Mouse (Mus musculus): ENCODE results near the gene Rab1b. TPM values are rescaled to one million over a fixed set of nuclear protein-coding genes. Genes with fewer than 3 reads are reported as not detected.

The Rab1b gene
- polyA plus RNA-seq, 1 experiment from 2014 or later: 242 TPM

GRCm38 (mm10) chr19:5117494-5118383, 10.9 kb upstream of the Rab1b start:
- peaks cover 20% of the 10 kb centered on the region for H3K4me1 ChIP-seq
- peak; percentile 87 for ATAC-seq (ENCODE audit: low FRiP score)
- peaks cover 22% of the 10 kb centered on the region for H3K36me3 ChIP-seq
- peak overlapping the region; percentile 90 for H3K9ac ChIP-seq
- peak overlapping the region; percentile 94 for H3K27ac ChIP-seq
- peak overlapping the region; percentile 73 for H3K4me2 ChIP-seq (replicated peaks)
- H3K9me3 ChIP-seq (replicated peaks): no peaks in the 10 kb centered on the region
- H3K27me3 ChIP-seq: 0 out of 2 replicates have a peak, but pooled peaks cover 5% of the 10 kb centered on the region
- H3K4me3 ChIP-seq: peak overlapping the region; percentile 82
- WGBS: under 1% methylated on average over 80 of the region's 83 CpGs

- ATAC-seq (ENCODE audit: low FRiP score): no peak
- no peak overlapping the region for H3K4me2 ChIP-seq (replicated peaks)
- 89% methylated on average over 7 of the region's 7 CpGs for WGBS
- H3K4me3 ChIP-seq: no peak overlapping the region
- H3K27ac ChIP-seq: no peak overlapping the region
- no peaks in the 10 kb centered on the region for H3K27me3 ChIP-seq
- no peaks in the 10 kb centered on the region for H3K9me3 ChIP-seq (replicated peaks)
- no peak overlapping the region for H3K9ac ChIP-seq
- H3K36me3 ChIP-seq: peaks cover 61% of the 10 kb centered on the region
- H3K4me1 ChIP-seq: peaks cover 14% of the 10 kb centered on the region
Measured at GRCm38 (mm10) chr19:5113783-5114182, 6.9 kb upstream of the Rab1b start.

GRCm38 (mm10) chr19:5109659-5110453, 3.0 kb upstream of the Rab1b start:
- Histone ChIP-seq H3K9ac (no peak overlapping the region), H3K4me1 (peaks cover 17% of the 10 kb centered on the region), H3K27ac (no peak overlapping the region), H3K4me2 (replicated peaks) (no peak overlapping the region), H3K4me3 (no peak overlapping the region), H3K27me3 (no peaks in the 10 kb centered on the region), H3K36me3 (peaks cover 70% of the 10 kb centered on the region), H3K9me3 (replicated peaks) (no peaks in the 10 kb centered on the region)
- 70% methylated on average over 19 of the region's 19 CpGs for WGBS
- no peak for ATAC-seq (ENCODE audit: low FRiP score)

- WGBS: 57% methylated on average over 4 of the region's 4 CpGs
- Histone ChIP-seq H3K4me3 (no peak overlapping the region), H3K27me3 (no peaks in the 10 kb centered on the region), H3K36me3 (peaks cover 74% of the 10 kb centered on the region), H3K9ac (no peak overlapping the region), H3K27ac (no peak overlapping the region), H3K4me1 (peaks cover 17% of the 10 kb centered on the region), H3K9me3 (replicated peaks) (no peaks in the 10 kb centered on the region), H3K4me2 (replicated peaks) (no peak overlapping the region)
- no peak for ATAC-seq (ENCODE audit: low FRiP score)
Measured at GRCm38 (mm10) chr19:5108702-5109101, 1.8 kb upstream of the Rab1b start.

GRCm38 (mm10) chr19:5108271-5108575, 1.4 kb upstream of the Rab1b start:
- Histone ChIP-seq H3K27ac (no peak overlapping the region), H3K4me3 (no peak overlapping the region), H3K4me2 (replicated peaks) (no peak overlapping the region), H3K9me3 (replicated peaks) (no peaks in the 10 kb centered on the region), H3K36me3 (peaks cover 74% of the 10 kb centered on the region), H3K9ac (peak overlapping the region; percentile 32; the same call in 1 of the 2 replicates), H3K27me3 (no peaks in the 10 kb centered on the region), H3K4me1 (peaks cover 17% of the 10 kb centered on the region)
- 27% methylated on average over 5 of the region's 5 CpGs for WGBS
- no peak for ATAC-seq (ENCODE audit: low FRiP score)

GRCm38 (mm10) chr19:5107556-5108270, 841 bp upstream of the Rab1b start:
- ATAC-seq (ENCODE audit: low FRiP score): no peak; the same call in 1 of the 2 replicates
- H3K4me1 ChIP-seq: peaks cover 17% of the 10 kb centered on the region
- no peak overlapping the region for H3K4me2 ChIP-seq (replicated peaks)
- 0 out of 2 replicates have a peak overlapping the region, but pooled peaks have one; percentile 1 for H3K27ac ChIP-seq
- peak overlapping the region; percentile 32; the same call in 1 of the 2 replicates for H3K9ac ChIP-seq
- WGBS: 78% methylated on average over 18 of the region's 18 CpGs
- no peaks in the 10 kb centered on the region for H3K9me3 ChIP-seq (replicated peaks)
- no peak overlapping the region for H3K4me3 ChIP-seq
- H3K36me3 ChIP-seq: peaks cover 74% of the 10 kb centered on the region
- H3K27me3 ChIP-seq: no peaks in the 10 kb centered on the region

GRCm38 (mm10) chr19:5106074-5106473, 798 bp downstream of the Rab1b start:
- peaks cover 17% of the 10 kb centered on the region for H3K4me1 ChIP-seq
- peak; percentile 3; the same call in 1 of the 2 replicates for ATAC-seq (ENCODE audit: low FRiP score)
- H3K27ac ChIP-seq: peak overlapping the region; percentile 95
- peaks cover 73% of the 10 kb centered on the region for H3K36me3 ChIP-seq
- no peaks in the 10 kb centered on the region for H3K9me3 ChIP-seq (replicated peaks)
- H3K9ac ChIP-seq: peak overlapping the region; percentile 89
- peak overlapping the region; percentile 96 for H3K4me2 ChIP-seq (replicated peaks)
- H3K4me3 ChIP-seq: peak overlapping the region; percentile 78
- H3K27me3 ChIP-seq: no peaks in the 10 kb centered on the region
- WGBS: 27% methylated on average over 9 of the region's 9 CpGs

GRCm38 (mm10) chr19:5098363-5099143, 8.3 kb downstream of the Rab1b start, which contains the start of gene Cnih2:
Gene Cnih2 (minus strand): TSS chr19:5098521.
- Histone ChIP-seq H3K4me1 (peaks cover 59% of the 10 kb centered on the region), H3K36me3 (peaks cover 43% of the 10 kb centered on the region), H3K27me3 (no peaks in the 10 kb centered on the region), H3K9ac (peak within 1 kb of the TSS; percentile 94), H3K27ac (peak within 1 kb of the TSS; percentile 94), H3K4me2 (replicated peaks) (peak within 1 kb of the TSS; percentile 93), H3K4me3 (peak within 1 kb of the TSS; percentile 81), H3K9me3 (replicated peaks) (no peaks in the 10 kb centered on the region)
- WGBS: 3% methylated on average over 39 of the region's 48 CpGs
- ATAC-seq (ENCODE audit: low FRiP score): peak; percentile 53

GRCm38 (mm10) chr19:5097521-5098362, 9.1 kb downstream of the Rab1b start:
- peak; percentile 16; the same call in 1 of the 2 replicates for ATAC-seq (ENCODE audit: low FRiP score)
- WGBS: 4% methylated on average over 26 of the region's 31 CpGs

GRCm38 (mm10) chr19:5095887-5096474, 10.9 kb downstream of the Rab1b start:
- ATAC-seq (ENCODE audit: low FRiP score): no peak
- H3K4me1 ChIP-seq: peaks cover 64% of the 10 kb centered on the region
- H3K4me3 ChIP-seq: peak overlapping the region; percentile 81
- 10% methylated on average over 9 of the region's 9 CpGs for WGBS
- peaks cover 42% of the 10 kb centered on the region for H3K36me3 ChIP-seq
- H3K9me3 ChIP-seq (replicated peaks): no peaks in the 10 kb centered on the region
- H3K27ac ChIP-seq: peak overlapping the region; percentile 94
- peak overlapping the region; percentile 93 for H3K4me2 ChIP-seq (replicated peaks)
- no peaks in the 10 kb centered on the region for H3K27me3 ChIP-seq
- peak overlapping the region; percentile 94 for H3K9ac ChIP-seq

More at GRCm38 (mm10) chr19:5097521-5098362, 9.1 kb downstream of the Rab1b start:
- H3K27ac ChIP-seq: peak overlapping the region; percentile 94
- H3K4me1 ChIP-seq: peaks cover 61% of the 10 kb centered on the region
- H3K4me2 ChIP-seq (replicated peaks): peak overlapping the region; percentile 93
- peak overlapping the region; percentile 94 for H3K9ac ChIP-seq
- H3K9me3 ChIP-seq (replicated peaks): no peaks in the 10 kb centered on the region
- H3K36me3 ChIP-seq: peaks cover 42% of the 10 kb centered on the region
- H3K27me3 ChIP-seq: no peaks in the 10 kb centered on the region
- peak overlapping the region; percentile 81 for H3K4me3 ChIP-seq
